Mouse (Mus musculus) neural tube, embryonic 13.5 days (tissue): ENCODE data around the gene Man1c1. TPM values are rescaled to one million over a fixed set of nuclear protein-coding genes. Genes with fewer than 3 reads are reported as not detected.
A peak's percentile ranks its signal among the peaks of the same experiment; 100 is the strongest.

Experiments used
- ATAC-seq: fragments of 200-750 bp; cut with Nextera tagmentation; 2 replicates; pipeline ENCODE4 v1.8.0; 2017; ENCODE audit warnings: low read depth, mild to moderate bottlenecking, moderate TSS enrichment, moderate library complexity
- H3K27ac ChIP-seq: fragments of 300-500 bp; sonication (generic); replicated peaks from 2 replicates; pipeline ENCODE4 v1.5.1; 2015; ENCODE audit warnings: moderate library complexity, mild to moderate bottlenecking, inconsistent platforms
- H3K27me3 ChIP-seq: fragments of 300-500 bp; sonication (generic); 2 replicates; pipeline ENCODE4 v1.6.1; 2015; ENCODE audit warnings: mild to moderate bottlenecking, inconsistent platforms
- H3K36me3 ChIP-seq: fragments of 300-500 bp; sonication (generic); 2 replicates; pipeline ENCODE4 v1.6.1; 2015; ENCODE audit warnings: mild to moderate bottlenecking, inconsistent platforms
- H3K4me1 ChIP-seq: fragments of 300-500 bp; sonication (generic); replicated peaks from 2 replicates; pipeline ENCODE4 v1.6.1; 2015; ENCODE audit warnings: inconsistent platforms
- H3K4me2 ChIP-seq: fragments of 300-500 bp; sonication (generic); 2 replicates; pipeline ENCODE4 v1.6.1; 2015; ENCODE audit warnings: inconsistent platforms, mild to moderate bottlenecking, moderate library complexity
- H3K4me3 ChIP-seq: fragments of 300-500 bp; sonication (generic); 2 replicates; pipeline ENCODE4 v1.5.1; 2015; ENCODE audit warnings: mild to moderate bottlenecking, inconsistent platforms
- H3K9ac ChIP-seq: fragments of 300-500 bp; sonication (generic); 2 replicates; pipeline ENCODE4 v1.6.1; 2015; ENCODE audit warnings: moderate library complexity, mild to moderate bottlenecking, inconsistent platforms
- H3K9me3 ChIP-seq: fragments of 300-500 bp; sonication (generic); 2 replicates; pipeline ENCODE4 v1.6.1; 2016; ENCODE audit warnings: inconsistent platforms
- WGBS: fragments of 180-500 bp; shearing (Covaris S2); methylation state at CpG from one replicate; pipeline ENCODE4 v1.1.7; 2015; 5-methylcytosine and 5-hydroxymethylcytosine counted together
- microRNA-seq: library from miRNA; unstranded; fragments of <30 nt; microRNA quantifications from one replicate; pipeline ENCODE4, GENCODE M21; 2016
- polyA plus RNA-seq: library from polyadenylated mRNA; unstranded; fragments of >200 nt; fragmentation: Nextera tagmentation; extraction: Ambion mirVana; gene quantifications from 2 replicates; pipeline ENCODE4 v1.2.1, GENCODE M21; 2015

The Man1c1 gene
- polyA plus RNA-seq, 1 experiment from 2014 or later = 5.7 TPM

DNA sequence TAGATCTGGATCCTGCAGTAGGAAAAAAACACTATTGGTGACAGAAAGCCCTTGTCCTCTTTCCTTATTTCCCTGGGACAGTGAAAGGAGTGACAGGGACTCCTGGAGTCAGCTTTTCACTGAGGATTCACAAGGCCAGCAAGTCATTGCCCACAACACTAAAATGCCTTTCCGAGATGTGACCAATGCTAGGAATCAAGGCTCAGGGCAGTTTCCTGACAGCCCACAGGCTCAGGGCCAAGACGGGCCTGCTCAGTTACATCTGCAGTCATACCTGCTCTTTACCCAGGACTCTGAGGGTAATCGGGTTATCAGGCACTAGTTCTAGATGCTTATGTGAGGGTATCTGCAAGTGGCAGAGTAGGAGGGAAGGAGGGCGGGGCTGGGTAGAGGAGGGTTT, 180.6 kb downstream of the Man1c1 start:
- Histone ChIP-seq H3K4me1 (no peaks in the 10 kb centered on the region), H3K27me3 (no peaks in the 10 kb centered on the region), H3K27ac (no peak overlapping the region), H3K4me3 (no peak overlapping the region), H3K4me2 (no peak overlapping the region), H3K9me3 (no peaks in the 10 kb centered on the region), H3K36me3 (peaks cover 42% of the 10 kb centered on the region), H3K9ac (no peak overlapping the region)
- 88% methylated on average over 4 of the region's 4 CpGs for WGBS
- no peak for ATAC-seq

DNA sequence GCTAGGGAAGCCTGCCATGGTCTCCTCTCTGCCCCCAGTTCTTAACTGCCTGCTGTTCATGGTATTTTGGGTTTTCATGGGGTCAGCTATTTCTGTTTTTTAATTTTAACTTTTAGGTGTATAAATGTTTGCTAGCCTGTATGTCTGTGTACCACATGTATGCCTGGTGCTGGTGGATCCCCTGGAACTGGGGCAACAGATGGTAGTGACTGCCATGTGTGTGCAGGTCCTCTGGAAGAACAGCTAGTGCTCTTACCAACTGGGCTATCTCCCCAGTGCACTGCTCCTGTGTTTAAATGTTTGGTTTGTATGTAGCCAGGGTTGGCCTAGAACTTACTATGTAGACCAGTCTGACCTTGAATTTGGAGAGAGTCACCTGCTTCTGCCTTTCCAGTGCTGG, 184.8 kb downstream of the Man1c1 start:
- H3K27ac ChIP-seq = no peak overlapping the region
- no peaks in the 10 kb centered on the region for H3K9me3 ChIP-seq
- H3K4me1 ChIP-seq = no peaks in the 10 kb centered on the region
- no peak overlapping the region for H3K4me2 ChIP-seq
- no peak overlapping the region for H3K9ac ChIP-seq
- 0 out of 2 replicates have a peak, but pooled peaks cover under 1% of the 10 kb centered on the region for H3K36me3 ChIP-seq
- no peak for ATAC-seq
- H3K4me3 ChIP-seq = no peak overlapping the region
- H3K27me3 ChIP-seq = no peaks in the 10 kb centered on the region

DNA sequence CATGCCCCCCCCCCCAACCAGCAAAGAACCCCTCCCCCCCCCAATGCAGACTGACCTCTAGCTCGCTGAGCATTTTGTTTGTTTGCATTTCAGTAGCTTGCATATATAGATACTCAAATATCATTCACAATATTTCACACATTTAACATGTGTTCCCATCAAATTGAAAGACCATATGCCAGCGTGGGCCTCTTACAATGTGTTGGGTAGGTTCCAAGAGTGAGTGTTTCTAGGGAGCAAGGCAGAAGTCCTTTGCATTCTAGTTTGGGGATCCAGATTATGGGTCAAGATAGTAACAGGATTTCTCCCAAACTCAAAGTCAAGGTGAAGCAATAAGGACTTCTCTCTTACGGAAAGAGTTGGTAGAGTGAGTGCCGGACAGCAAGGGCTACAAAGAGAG, 185.5 kb downstream of the Man1c1 start:
- no peaks in the 10 kb centered on the region for H3K4me1 ChIP-seq
- no peak overlapping the region for H3K27ac ChIP-seq
- H3K9me3 ChIP-seq = no peaks in the 10 kb centered on the region
- no peaks in the 10 kb centered on the region for H3K27me3 ChIP-seq
- 92% methylated on average over 4 of the region's 4 CpGs for WGBS
- no peak overlapping the region for H3K4me3 ChIP-seq
- H3K9ac ChIP-seq = no peak overlapping the region
- H3K36me3 ChIP-seq = no peaks in the 10 kb centered on the region
- no peak overlapping the region for H3K4me2 ChIP-seq
- no peak for ATAC-seq

DNA sequence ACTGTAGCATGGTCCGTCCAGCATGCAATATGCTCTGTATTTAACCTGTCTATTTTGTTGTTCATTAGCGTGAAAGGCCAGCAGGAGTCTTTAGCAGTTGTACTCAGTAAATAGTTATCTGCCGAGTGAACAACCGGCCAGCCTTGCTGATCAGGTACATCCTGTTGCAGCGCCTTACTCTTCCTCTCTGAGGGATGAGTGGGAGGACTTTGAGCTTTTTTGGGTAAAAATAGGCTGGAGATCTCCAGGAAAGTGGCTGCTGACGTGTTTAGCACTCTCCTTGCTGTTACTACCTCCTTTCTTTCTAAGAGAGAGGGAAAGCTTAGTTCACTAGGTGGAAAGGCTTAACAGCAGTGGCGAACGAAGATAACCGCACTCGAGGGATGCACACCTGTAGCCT, 186.4 kb downstream of the Man1c1 start:
- Histone ChIP-seq H3K9ac (no peak overlapping the region), H3K36me3 (no peaks in the 10 kb centered on the region), H3K27me3 (no peaks in the 10 kb centered on the region), H3K4me1 (peaks cover 2% of the 10 kb centered on the region), H3K27ac (no peak overlapping the region), H3K4me2 (no peak overlapping the region), H3K9me3 (no peaks in the 10 kb centered on the region), H3K4me3 (no peak overlapping the region)
- no peak for ATAC-seq
- 89% methylated on average over 10 of the region's 10 CpGs for WGBS

DNA sequence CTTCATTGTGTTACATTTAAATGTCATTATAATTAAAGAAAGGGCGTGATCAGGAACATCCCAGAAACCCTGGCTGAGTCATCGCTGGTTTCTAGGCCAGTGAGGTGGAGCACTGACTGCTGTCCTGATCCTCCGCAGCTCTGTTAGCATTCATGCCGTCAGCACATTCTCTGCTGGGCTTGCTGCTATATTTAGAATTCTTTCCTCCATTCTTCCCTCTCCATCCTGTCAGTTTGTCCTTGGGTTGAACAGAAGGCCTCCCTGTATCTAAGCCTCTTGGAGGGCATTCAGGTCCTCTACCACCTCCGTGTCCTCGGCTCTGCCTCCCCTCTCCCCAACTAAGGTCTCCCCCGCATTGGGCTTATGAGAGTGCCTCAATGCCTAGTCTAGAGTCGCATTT, 187.1 kb downstream of the Man1c1 start:
- H3K9ac ChIP-seq = no peak overlapping the region
- H3K27ac ChIP-seq = no peak overlapping the region
- no peak overlapping the region for H3K4me2 ChIP-seq
- H3K36me3 ChIP-seq = no peaks in the 10 kb centered on the region
- H3K4me1 ChIP-seq = peaks cover 5% of the 10 kb centered on the region
- WGBS = 89% methylated on average over 8 of the region's 8 CpGs
- no peak for ATAC-seq
- H3K9me3 ChIP-seq = no peaks in the 10 kb centered on the region
- no peaks in the 10 kb centered on the region for H3K27me3 ChIP-seq
- no peak overlapping the region for H3K4me3 ChIP-seq

DNA sequence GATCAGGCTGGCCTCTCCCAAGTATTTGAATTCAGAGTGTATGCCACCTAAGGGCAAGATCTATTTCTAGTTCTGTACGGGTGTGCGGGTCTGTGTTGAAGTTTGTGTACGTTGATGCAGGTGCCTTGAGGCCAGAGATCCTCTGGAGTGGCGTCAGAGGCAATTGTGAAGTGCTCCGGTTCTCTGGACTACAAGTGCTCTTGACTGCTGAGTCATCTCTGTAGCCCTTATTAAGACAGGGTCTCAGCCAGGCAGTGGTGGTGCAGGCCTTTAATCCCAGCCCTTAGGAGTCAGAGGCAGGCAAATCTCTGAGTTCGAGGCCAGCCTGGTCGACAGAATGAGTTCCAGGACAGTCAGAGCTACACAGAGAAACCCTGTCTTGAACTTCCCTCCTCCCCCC, 188.5 kb downstream of the Man1c1 start:
- H3K27ac ChIP-seq = no peak overlapping the region
- H3K4me2 ChIP-seq = no peak overlapping the region
- no peak overlapping the region for H3K4me3 ChIP-seq
- no peak for ATAC-seq
- peaks cover 12% of the 10 kb centered on the region for H3K4me1 ChIP-seq
- H3K36me3 ChIP-seq = no peaks in the 10 kb centered on the region
- WGBS = 86% methylated on average over 7 of the region's 7 CpGs
- H3K9me3 ChIP-seq = no peaks in the 10 kb centered on the region
- H3K9ac ChIP-seq = no peak overlapping the region
- no peaks in the 10 kb centered on the region for H3K27me3 ChIP-seq

DNA sequence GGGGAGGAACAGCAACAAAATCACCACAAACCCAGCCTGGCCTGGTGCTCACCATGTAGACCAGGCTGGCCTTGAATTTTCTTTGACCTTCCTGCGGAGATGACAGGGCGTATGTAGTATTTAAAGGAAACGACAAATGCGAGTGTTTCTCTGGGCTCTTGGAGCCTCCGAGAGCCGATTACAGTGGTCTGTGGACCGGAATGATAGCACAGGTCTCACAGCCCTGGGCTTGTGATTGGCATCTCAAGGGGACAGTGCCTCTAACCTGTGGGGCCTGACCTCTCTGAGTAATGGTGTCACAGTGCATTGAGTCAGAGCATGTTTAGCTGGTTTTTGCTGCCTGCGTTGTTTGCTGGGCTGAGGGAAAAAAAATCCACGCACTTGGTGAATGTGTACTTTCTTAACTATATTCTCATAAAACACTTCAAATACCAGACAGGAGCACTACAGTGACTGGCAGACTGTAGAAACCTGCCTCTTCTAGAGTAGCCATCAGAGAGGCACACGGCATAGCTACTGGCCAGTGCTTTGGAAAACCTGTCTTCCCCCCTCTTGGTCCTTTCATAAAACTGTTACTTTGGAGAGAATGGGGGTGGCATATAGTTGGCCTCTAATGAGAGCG, 189.7 kb downstream of the Man1c1 start:
- H3K4me3 ChIP-seq = no peak overlapping the region
- WGBS = 93% methylated on average over 11 of the region's 11 CpGs
- H3K4me1 ChIP-seq = peaks cover 12% of the 10 kb centered on the region
- no peak overlapping the region for H3K27ac ChIP-seq
- H3K4me2 ChIP-seq = no peak overlapping the region
- no peaks in the 10 kb centered on the region for H3K9me3 ChIP-seq
- no peaks in the 10 kb centered on the region for H3K27me3 ChIP-seq
- no peaks in the 10 kb centered on the region for H3K36me3 ChIP-seq
- H3K9ac ChIP-seq = no peak overlapping the region
- no peak for ATAC-seq

DNA sequence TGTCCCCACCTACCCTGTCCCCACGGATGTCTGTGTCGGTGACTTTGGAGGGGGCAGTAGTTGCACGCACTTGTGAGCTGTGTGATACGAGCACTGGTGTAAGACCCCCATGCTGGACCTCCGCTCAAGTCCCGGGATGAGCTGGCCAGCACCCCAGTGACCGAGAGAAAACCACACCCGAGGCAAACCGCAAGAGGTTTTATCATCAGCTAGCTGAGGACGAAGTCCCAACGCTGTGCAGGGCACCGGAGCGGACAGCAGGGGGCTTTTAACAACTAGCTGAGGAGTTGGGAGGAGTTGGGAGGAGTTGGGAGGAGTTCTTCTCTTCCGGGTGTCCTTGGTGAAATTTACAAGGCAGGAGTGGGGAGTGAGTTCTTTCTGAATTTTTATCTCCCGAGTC, 191.3 kb downstream of the Man1c1 start:
- no peak overlapping the region for H3K4me3 ChIP-seq

DNA sequence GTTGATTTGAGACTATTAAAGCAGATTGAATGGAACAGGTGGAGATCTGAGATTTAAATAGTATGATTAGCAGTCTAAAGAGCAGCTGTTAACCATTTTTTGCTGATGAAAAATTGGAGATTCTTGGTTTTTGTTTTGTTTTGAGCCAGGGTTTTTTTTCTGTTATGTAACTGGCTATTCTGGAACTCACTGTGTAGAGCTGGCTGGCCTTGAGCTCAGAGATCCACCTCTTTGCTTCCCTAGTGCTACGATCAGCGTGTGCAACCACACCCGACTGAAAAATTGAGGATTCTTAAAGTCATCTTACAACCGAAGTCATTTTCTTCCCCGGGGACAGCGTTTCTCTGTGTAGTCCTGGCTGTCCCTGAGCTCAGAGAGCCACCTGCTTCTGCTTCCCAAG, 192.4 kb downstream of the Man1c1 start:
- H3K4me3 ChIP-seq = peak overlapping the region; percentile 49
- H3K36me3 ChIP-seq = peaks cover 9% of the 10 kb centered on the region; the same call in 1 of the 2 replicates
- H3K27ac ChIP-seq = no peak overlapping the region
- no peaks in the 10 kb centered on the region for H3K27me3 ChIP-seq
- 79% methylated on average over 6 of the region's 6 CpGs for WGBS
- no peak for ATAC-seq
- no peak overlapping the region for H3K9ac ChIP-seq
- peak overlapping the region; percentile 91 for H3K4me2 ChIP-seq
- no peaks in the 10 kb centered on the region for H3K9me3 ChIP-seq
- H3K4me1 ChIP-seq = peaks cover 12% of the 10 kb centered on the region

More for the DNA sequence above, 191.3 kb downstream of the Man1c1 start:
- Histone ChIP-seq H3K4me1 (peaks cover 12% of the 10 kb centered on the region), H3K9me3 (no peaks in the 10 kb centered on the region), H3K27me3 (no peaks in the 10 kb centered on the region), H3K27ac (no peak overlapping the region), H3K36me3 (no peaks in the 10 kb centered on the region), H3K9ac (no peak overlapping the region), H3K4me2 (peak overlapping the region; percentile 47)
- WGBS = 15% methylated on average over 15 of the region's 15 CpGs
- ATAC-seq = no peak

Small RNA genes lying within 50 kb of the gene (microRNA-seq; reads per million reads assigned to microRNA genes)
- gene Mir6403 = not detected

Other genes starting within 250 kb of the Man1c1 start
- 6,082 and 6,118 TPM in 2 replicates for gene Stmn1, start 236.0 kb downstream of the Man1c1 start, polyA plus RNA-seq
- gene Paqr7, start 207.6 kb downstream of the Man1c1 start, polyA plus RNA-seq = 19.5 and 23.3 TPM in 2 replicates
- gene Aunip, start 193.3 kb downstream of the Man1c1 start, polyA plus RNA-seq = 2.3 TPM in 2 replicates
- 165 and 172 TPM in 2 replicates for gene Mtfr1l, start 168.9 kb downstream of the Man1c1 start, polyA plus RNA-seq
- gene Selenon, start 152.1 kb downstream of the Man1c1 start, polyA plus RNA-seq = 11.3 and 17.1 TPM in 2 replicates
- 3.6 and 4.9 TPM in 2 replicates for gene Ldlrap1, start 63.7 kb upstream of the Man1c1 start, polyA plus RNA-seq
- 101 and 113 TPM in 2 replicates for gene Maco1, start 149.1 kb upstream of the Man1c1 start, polyA plus RNA-seq
- 1.5 and 2.0 TPM in 2 replicates for gene Rhd, start 160.2 kb upstream of the Man1c1 start, polyA plus RNA-seq
- 224 and 230 TPM in 2 replicates for gene Tmem50a, start 210.7 kb upstream of the Man1c1 start, polyA plus RNA-seq
- 485 and 516 TPM in 2 replicates for gene Rsrp1, start 219.3 kb upstream of the Man1c1 start, polyA plus RNA-seq
- 76.8 and 82.1 TPM in 2 replicates for gene Syf2, start 226.6 kb upstream of the Man1c1 start, polyA plus RNA-seq